Mouse (Mus musculus) kidney, postnatal 36 days (tissue): ENCODE data around the gene Cnbp.
A peak's percentile ranks its signal among the peaks of the same experiment; 100 is the strongest.

ENCODE experiments used
- DNase-seq, 2 experiments: peaks; one replicate each; pipeline ENCODE4 v3.0.0; 2021 to 2022; ENCODE audit warnings: mixed read lengths in 2 of 2

Cnbp gene

DNA sequence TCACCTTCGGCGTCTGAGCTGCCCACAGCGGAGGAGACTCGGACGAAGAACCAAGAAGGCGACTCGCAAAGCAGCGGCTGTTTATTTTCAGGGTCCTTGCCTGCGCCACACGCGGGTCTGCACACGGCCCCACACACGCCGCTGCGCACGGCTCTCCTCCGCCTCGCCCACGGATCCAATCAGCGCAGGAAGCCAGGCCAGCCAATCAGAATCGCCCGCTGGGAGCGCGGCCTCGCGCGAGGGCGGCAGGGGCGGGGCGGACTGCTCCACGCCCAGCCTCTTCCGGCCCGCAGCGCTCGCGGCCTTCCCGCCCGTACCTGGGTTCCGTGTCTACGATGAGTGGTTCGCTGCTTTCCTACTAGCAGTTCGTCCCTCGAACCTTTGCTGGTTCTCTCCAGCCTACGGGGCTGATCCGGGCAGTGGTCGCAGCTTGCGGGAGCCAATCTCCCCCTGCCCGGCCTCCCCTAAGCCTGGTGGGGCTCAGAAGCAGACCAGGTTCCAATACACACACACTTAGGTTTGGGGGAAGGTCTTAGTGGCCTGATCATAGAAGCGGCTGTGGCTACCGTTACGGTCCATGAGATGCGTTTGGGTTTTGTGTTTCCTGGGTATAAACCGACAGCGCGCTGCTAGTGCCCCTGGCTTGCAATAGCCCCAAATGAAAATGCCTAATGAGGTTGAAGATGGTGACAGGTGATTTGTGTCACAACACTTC, at the start of gene Cnbp:
Cnbp (minus strand) TSS at position 207 of the 715 bp plus-strand sequence.
- peak; percentile 97 to 99 for DNase-seq

DNA sequence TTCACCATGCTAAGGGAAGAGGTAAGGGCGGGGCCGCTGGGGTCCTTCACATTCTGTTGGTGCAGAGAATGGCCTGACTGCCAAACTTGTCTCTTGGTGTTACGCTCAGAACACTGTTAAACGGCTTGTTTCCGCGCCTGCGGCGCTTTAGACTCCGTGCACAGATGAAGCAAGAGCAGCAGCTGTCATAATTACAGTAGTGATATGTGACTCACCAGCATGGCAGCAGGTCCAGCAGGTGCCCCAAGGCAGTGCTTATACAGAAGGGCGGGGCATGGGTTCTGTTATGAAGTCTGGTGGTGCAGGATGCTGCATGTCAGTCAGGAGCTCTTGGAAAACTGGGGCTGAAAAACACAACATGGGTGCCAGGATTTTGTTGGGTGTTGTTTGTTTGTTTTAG, 47.1 kb upstream of the Cnbp start:
- DNase-seq = no peak

DNA sequence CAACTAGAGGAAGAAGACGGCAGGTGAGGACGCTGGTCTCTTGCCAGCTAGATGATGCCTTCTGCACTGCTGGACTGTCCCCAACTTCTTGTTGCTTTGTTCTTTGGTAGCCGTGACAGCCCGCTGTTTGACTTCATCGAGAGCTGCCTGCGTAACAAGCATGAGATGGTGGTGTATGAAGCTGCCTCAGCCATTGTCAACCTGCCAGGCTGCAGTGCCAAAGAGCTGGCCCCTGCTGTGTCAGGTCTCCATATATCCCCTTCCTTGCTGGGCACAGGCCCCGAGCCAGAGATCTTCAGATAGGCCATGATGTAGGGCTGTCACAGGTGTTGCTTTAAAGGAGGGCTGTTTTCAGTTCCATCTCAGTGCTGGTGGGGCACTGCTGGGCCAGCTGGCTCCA, 43.0 kb upstream of the Cnbp start:
- no peak for DNase-seq

DNA sequence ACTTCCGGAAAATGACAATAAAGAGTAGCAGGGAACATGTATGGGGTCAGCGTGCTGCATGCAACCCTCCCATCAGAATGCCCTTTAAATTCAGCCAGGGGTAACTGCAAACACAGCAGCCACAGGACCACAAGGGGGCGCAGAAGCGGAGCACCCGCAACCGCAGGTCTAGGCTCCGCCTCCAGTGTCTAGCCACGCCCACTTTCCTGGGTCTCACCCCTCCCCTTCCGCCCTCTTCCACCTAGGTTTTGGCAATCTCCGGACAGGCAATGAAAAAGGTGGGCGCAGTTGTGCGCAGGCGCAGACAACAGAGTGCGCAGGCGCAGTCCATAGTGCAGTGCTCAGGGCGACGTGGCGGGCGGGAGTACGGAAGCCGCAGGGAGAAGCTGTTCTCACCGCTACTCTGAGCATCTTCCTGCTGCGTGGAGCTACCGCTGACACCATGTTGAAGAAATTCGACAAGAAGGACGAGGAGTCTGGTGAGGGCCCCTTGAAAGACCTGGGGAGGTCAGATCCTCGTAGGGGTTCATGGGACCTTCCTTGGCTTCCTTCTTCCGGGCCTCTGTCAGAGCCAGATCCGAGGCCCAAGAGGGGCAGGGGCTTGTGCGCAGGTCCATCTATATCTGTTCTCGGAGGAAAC, 36.8 kb upstream of the Cnbp start, which contains the start of gene Copg1:
Copg1 (plus strand) TSS at position 221 of the 640 bp plus-strand sequence.
- peak; percentile 99 to 100 for DNase-seq

DNA sequence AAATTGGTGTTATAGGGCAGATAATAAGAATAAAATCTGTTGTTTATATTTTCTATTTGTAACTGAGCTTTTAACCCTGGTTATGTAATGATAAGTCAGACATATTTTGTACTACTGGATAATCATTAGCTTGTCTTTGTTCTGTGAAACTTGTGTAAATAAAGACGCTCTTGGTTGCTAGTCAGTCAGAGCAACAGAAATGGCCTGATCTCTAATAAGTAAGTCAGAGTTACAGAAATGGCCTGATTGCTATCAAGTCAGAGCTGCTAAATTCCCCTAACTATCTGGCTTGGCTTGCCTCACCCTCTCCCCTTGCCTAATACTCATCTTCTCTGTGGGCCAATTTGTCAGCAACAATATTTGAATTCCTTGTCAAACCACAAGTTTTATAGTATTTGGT, 35.8 kb upstream of the Cnbp start:
- no peak for DNase-seq

DNA sequence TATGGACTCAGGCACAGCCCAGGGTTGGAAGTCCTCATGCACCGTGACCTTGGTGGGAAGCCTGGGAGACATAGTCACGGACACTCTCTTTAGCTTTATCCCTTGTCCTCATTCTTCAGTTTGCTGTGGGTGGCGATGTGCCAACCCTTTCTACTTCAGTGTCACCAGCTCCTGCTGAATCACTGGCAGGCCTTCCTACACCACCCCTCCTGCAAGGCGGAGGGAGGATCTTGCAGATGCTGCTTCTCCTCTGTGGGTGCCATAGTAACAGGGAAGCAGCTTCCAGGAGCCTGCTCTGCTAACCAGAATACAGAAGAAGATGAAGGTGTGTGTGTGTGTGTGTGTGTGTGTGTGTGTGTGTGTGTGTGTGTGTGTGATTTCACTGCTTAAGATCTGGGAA, 31.9 kb upstream of the Cnbp start:
- no peak for DNase-seq

DNA sequence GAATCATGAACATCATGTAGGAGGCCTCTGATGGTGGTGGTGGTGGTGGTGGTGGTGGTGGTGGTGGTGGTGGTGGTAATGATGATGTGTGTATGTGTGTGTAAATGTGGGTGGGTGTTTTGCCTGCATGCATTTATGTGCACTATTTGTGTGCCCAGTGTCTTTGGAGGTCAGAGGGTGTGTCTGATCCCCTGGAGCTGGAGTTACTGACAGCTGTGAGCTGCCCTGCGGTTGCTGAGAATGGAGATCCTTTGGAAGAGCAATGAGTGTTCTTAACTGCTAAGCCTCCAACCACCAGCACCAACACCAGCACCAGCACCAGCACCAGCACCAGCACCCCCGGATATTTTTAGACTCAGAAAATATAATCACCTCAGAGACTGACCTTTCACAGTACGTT, 31.3 kb upstream of the Cnbp start:
- DNase-seq = no peak

DNA sequence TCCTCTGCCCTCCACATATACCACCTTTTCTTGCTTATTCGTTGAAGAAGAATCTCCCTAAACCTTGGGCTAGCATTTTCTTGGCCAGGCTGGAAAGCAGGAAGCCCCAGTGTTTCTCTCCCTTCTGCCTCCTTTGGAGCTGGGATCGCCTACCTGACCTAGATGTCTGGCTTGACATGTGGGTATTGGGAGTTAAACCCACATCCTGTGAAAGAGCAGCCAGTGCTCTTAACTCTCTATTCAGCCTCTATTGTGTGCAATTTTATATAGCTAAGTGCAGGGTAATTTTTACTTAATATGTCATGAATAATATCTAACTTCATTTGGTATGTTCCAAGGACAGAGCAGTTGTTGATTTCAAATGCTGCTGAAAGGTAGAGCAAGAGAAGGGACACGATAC, 28.7 kb upstream of the Cnbp start:
- DNase-seq = no peak

DNA sequence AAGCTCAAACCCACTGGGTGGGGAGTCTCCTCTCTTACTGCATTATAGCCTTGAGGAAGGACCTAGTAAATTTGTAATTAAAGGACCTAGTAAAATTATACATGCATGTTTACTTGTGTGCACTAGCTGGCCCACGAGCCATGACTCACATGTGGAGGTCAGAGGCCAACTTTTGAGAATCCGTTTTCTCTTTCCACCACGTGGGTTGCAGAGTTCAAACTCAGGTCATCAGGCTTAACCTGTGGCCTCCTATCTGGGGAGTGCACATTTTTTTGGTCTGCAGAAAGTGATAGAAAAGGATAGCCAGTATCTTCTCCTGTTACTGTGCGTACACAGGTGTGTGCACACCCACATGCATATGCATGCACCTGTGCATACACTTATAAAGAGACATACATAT, 28.1 kb upstream of the Cnbp start:
- peak in 1 of 2 experiments; percentile 21 for DNase-seq

DNA sequence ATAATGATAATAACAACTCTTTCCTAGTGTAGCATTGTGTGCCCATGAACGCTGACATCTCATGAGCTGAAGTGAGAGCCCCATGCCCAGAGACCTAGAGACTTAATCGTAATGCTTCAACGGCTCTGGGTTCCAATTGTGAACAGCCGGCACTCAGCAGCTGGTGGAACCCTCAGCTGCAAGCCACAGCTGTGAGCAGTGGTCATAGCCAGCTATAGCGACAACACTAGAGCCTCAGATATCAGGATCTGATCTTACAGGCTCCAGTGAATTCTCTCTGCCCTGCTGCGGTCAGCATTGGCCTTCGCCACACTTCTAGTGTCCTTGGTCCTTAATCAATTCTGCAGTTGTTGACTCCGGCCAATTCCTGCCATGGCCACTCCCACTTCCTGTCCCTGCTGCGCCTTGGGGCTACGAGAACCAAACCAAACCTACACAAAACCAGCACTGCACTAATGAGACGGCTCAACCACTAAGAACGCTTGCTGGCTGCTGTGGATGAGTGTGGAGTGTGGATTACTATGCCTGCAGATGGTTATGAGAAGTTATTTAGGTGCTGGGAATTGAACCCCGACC, 25.2 kb upstream of the Cnbp start:
- peak; percentile 67 to 69 for DNase-seq

DNA sequence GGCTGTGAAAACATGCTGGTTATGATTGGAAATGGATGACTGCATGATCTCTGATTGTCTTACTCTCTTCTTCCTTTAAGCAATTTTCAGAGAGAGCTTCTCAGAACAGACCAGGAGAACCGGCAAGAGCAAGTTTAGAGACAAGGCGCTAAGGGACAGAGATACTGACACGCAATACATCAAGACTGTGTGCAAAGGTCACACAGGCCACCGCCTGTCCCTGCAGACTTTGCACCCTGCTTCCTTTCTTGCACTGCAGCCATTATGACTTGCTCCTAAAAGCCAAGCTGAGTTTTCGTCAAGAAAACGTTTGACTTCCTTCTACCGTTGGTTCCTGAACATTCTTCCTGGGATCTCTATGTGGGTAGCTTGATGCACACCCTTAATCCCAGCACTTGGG, 24.7 kb upstream of the Cnbp start:
- peak; percentile 31 to 38 for DNase-seq

DNA sequence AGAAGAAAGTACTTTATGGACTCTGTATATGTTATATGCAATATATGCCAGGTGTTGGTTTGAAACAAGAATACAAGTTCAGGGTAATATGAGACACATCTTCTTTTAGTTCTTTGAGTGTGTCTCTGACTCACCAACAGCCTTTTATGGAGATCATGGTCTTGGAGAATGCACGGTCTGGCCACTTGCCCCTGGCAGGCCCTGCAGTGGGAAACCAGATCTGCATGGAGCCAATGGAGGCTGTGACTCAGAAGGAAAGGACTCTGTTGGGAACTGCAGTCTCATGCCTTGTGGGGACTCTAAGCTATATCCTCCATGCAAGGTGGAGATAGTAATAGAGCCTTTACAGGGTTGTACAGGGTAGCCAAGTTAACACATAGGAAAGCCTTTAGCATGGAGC, 24.2 kb upstream of the Cnbp start:
- DNase-seq = no peak

DNA sequence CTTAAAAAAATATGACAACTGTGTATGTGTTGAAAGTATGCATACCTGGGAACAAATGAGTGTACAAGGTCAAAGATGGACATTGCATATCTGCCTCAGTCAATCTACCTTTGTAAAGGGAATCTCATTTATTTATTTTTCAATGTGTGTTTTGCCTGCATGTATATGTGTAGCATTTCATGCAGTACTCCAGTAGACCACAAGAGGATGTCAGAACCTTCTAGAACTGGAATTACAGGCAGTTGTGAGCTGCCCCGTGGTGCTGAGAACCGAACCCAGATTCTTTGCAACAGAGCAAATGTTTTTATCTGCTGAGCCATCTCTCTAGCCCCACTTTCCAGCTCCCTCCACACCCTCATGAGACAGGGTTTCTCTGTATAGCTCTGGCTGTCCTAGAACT, 23.1 kb upstream of the Cnbp start:
- DNase-seq = no peak

DNA sequence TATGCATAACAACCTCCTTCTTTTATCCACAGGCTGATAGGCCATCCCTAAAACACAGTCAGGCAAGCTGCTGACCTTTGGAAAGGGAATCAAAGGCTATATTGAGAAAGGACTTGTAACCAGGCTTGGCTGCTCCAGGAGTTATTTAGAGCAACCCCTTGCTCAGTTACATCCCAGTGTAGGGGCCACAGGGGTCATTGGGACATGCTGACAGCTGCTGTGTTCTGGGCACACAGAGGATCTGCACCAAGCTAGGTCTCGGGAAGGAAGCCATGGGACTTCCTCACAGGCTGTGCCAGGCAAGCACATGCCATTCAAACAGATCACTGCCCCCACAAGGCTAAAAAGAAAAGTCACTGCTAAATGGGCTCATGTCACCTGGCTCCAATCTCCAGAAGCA, 22.2 kb upstream of the Cnbp start:
- DNase-seq = peak; percentile 55 to 62

DNA sequence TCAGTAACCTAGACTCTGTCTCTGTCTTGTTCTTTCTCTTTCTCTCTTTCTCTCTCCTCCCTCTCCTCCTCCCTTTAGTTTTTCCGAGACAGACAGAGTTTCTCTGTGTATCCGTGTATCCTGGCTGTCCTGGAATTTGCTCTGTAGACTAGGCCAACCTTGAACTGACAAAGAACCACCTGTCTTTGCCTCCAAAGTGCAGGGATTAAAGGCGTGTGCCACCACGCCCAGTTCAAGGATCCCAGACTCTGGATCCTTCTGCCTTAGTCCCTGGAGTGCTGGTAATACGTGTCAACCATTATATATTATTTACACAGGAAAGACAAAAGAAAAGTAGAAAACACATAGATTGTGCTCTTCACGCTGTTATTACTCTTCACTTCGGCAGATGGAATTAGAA, 20.3 kb upstream of the Cnbp start:
- DNase-seq = no peak

DNA sequence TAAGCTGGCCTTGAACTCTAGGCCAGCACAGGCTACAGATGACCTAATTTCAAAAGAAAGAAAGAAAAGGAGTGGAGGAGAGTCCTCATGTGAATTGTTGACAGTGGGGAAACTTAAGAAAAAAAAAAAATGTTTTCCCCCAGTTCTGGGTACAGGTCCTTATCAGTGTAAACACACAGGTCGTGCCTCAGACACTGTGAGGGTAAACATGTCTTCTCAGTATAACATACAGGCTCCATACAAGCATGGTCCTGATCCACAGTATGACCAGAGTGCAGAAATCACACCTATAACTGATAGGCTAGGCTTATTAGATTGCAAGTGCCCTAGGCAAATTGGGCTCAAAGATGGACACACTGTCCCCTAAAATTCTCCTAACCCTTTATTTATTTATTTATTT, 19.5 kb upstream of the Cnbp start:
- DNase-seq = no peak

DNA sequence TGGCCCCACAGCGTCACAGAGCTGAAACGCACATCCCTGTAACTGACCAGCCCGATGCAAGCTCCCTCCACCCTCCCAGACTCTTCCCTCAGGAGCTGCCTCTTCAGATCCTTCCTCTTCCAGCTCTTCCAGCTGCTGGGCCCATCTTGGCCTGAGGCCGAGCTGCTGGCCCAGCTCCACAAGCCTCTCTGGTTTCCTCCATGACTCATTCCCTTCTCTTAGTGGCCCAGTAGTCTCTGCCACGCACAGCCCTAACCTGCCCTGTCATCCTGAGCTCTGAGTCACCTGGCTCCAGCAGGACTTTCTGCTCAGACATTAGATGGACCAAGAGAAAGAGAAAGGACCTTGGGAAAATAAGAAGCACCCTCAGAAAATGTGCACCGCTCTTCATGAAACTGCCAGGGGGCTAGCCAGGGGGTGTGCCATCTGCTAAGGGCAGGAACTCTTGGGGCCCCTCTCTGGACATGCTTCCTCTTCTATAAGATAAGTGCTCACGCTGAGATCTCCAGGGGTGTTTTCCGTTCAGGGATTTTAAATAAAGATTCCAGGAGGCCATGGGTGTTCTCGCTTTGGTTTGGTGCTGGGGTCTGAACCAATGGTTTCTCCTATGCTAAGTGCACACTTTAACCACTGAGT, 18.1 kb upstream of the Cnbp start:
- DNase-seq = peak; percentile 58 to 77

DNA sequence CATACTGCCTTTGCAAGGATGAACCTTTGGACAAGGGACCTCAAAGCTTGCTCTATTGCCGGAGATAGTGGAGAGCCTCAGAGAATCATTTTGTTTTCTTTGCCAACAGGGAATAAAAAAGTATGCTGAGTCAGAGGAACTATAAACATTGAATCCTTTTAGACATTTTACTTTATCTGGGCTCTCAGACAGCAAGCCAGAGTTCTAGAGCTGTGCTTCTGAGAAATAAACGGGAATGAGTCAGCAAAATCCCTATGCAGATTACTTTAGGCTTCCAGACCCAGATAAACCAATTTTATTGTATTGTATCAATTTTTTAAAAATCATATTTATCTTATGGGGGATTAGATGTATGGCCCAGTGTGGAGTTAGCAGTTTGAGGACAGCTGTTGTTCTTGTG, 16.4 kb upstream of the Cnbp start:
- no peak for DNase-seq

DNA sequence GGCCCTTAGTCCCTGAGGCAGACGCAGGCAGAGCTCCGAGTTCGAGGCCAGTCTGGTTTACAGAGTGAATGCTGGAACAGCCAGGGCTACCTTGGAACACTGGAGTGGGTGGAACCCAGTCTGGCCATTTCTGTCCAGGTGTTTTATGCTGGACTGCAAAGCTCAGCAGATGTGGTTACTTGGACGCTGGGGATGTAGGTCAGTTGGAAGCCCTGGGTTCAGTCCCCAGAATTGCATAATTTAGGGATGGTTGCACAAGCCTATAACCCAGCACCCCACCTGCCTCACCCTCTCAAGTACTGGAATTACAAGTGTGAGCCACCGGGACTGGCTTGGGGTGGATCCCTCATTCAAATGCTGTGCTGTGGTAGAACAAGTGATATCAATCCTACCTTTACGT, 15.3 kb upstream of the Cnbp start:
- no peak for DNase-seq

DNA sequence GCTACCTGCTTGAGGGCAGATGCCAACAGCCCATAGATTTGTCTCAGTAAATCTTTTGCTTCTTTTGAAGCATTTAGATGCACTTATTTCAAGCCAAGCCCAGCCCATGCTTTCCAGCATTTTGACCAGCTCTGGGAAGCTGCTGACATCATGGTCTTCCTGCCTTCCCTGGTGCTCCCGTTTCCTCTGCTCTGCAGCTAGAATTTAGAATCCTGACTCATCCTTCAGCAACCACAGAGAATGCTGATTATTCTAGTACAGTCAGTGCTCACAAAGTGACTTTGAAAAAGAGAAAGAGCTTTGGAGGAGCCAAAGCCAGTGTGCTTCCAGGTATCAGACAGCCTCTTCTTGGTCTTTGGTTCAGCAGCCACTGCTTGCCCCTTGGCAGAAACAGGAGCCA, 6.2 kb upstream of the Cnbp start:
- DNase-seq = no peak

DNA sequence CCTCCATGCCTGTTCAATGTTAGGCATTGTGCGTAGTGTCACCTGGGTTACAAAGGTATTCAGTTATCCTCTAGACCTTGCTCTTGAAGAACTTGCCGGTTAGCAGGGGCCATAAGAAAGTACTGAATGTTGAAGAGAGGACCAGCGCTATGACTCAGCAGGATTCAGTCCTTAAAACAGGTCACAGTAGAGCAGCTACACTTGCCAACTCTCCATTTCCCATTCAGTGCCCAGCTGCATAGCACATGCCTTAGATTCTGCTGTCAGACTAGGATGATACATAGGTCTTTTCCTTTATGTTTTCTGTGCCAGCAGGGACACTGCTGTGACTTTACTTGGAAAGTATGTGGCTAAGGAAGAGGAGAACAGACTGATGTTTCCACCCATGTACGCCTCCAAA, 2.5 kb upstream of the Cnbp start:
- peak in 1 of 2 experiments; percentile 37 for DNase-seq

DNA sequence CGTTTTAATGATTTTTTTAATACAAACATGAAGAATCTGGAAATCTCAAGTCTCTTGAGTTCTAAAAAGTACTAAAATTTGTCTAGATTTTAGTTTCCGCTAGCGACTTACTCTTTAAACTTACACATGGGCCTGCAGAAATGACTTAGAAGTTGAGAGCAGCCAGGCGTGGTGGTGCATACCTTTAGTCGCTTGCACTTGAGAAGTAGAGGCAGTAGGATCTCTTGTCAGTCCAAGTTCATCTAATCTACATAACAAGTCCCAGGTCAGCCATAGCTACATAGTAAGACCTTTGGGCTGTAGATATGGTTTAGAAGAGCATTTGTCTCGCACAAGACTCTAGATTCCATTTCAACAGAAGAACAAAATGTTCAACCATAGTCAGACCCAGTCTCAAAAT, 965 bp upstream of the Cnbp start:
- DNase-seq = no peak

DNA sequence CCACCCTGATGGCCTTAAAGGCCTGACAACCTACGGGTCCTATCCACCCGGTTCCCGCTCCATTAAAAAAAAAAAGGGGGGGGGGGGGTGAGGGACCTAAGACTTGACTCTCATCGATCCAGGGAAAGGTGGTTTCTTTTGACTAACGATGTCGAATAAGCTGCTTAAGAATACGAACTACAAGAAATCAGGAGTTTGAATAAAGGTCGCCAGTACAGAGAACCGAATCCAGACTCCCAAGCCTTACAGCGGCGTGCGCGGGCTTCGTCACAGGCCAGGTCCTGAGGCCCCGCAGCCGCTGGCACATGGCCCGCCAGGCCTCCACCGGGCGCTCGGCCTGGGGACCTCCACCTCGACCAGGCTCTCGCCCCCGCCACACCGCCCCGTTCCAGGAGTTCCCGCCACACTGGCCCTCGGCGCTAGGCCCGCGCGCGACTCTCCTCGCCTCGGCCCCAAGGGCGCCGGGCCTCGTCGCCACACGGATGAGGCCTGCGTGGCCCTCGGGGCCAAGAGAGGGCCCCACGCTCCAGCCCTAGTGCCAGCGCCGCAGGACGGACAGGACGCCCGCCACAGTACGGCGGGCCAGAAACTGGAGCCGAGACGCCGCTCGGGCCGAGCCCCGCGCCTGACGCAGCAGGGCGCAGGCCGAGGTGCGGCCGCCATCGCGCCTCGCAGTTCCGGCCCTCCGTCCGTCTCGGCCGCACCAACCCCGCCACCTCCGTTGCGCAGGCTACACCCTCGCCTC, 579 bp downstream of the Cnbp start:
- peak; percentile 33 to 78 for DNase-seq
